Mouse (Mus musculus): ENCODE data around the gene Serpinb3a.

GRCm38 (mm10) chr1:107014530-107014929, 37.6 kb downstream of the Serpinb3a start:
- TF ChIP-seq MAX (IDR thresholded peaks at IDR 0.05; ENCODE audit: low read depth) = no peak
- no peak for TF ChIP-seq POLR2A (IDR thresholded peaks at IDR 0.05; ENCODE audit: insufficient read length, low read depth)
- no peak for TF ChIP-seq SRF (IDR thresholded peaks at IDR 0.05; ENCODE audit: control insufficient read depth, insufficient read length, low read depth)
- no peak for TF ChIP-seq POLR2AphosphoS2 (IDR thresholded peaks at IDR 0.05; ENCODE audit: insufficient read length, low read depth)
- no peak for TF ChIP-seq MYOG (IDR thresholded peaks at IDR 0.05; ENCODE audit: control insufficient read depth in 1 of 3, insufficient read depth in 1 of 3, insufficient read length in 2 of 3, low read depth in 2 of 3)
- TF ChIP-seq TCF3 (IDR thresholded peaks at IDR 0.05; ENCODE audit: insufficient read length, low read depth) = no peak
- no peak for TF ChIP-seq USF1 (IDR thresholded peaks at IDR 0.05; ENCODE audit: low read depth)
- TF ChIP-seq TCF12 (IDR thresholded peaks at IDR 0.05; ENCODE audit: insufficient read depth, poor library complexity, severe bottlenecking) = no peak
- no peak for TF ChIP-seq CEBPB (IDR thresholded peaks at IDR 0.05; ENCODE audit: insufficient read depth, poor library complexity, severe bottlenecking)
- no peak for TF ChIP-seq REST (IDR thresholded peaks at IDR 0.05; ENCODE audit: insufficient read depth, insufficient read length)
